Mouse (Mus musculus) hindbrain, postnatal 0 days (tissue): ENCODE data around the gene Cuta. TPM values are rescaled to one million over a fixed set of nuclear protein-coding genes. Genes with fewer than 3 reads are reported as not detected.

Experiments
- ATAC-seq: fragments of 200-750 bp; cut with Nextera tagmentation; 2 replicates; pipeline ENCODE4 v1.8.0; 2017; ENCODE audit warnings: mild to moderate bottlenecking, moderate TSS enrichment, moderate library complexity
- DNase-seq: peaks from one replicate; pipeline ENCODE4 v3.0.0-alpha.2; 2015; ENCODE audit warnings: low spot score
- H3K27ac ChIP-seq: fragments of 300-500 bp; sonication (generic); 2 replicates; pipeline ENCODE4 v1.5.1; 2014; ENCODE audit warnings: mild to moderate bottlenecking
- H3K27me3 ChIP-seq: fragments of 300-500 bp; sonication (generic); 2 replicates; pipeline ENCODE4 v1.6.1; 2014; ENCODE audit warnings: low read length, mixed read lengths; ENCODE audit not compliant: insufficient read depth
- H3K36me3 ChIP-seq: fragments of 300-500 bp; sonication (generic); 2 replicates; pipeline ENCODE4 v1.6.1; 2014; ENCODE audit warnings: low read length, mixed read lengths; ENCODE audit not compliant: insufficient read depth
- H3K4me1 ChIP-seq: fragments of 300-500 bp; sonication (generic); 2 replicates; pipeline ENCODE4 v1.6.1; 2014; ENCODE audit warnings: antibody characterized with exemption, low read length, mixed read lengths; ENCODE audit not compliant: insufficient read depth
- H3K4me2 ChIP-seq: fragments of 300-500 bp; sonication (generic); 2 replicates; pipeline ENCODE4 v1.6.1; 2014; ENCODE audit warnings: low read depth, mild to moderate bottlenecking, low read length, moderate library complexity, mixed read lengths
- H3K4me3 ChIP-seq: fragments of 300-500 bp; sonication (generic); 2 replicates; pipeline ENCODE4 v1.5.1; 2014; ENCODE audit warnings: low read length
- H3K9ac ChIP-seq: fragments of 300-500 bp; sonication (generic); replicated peaks from 2 replicates; pipeline ENCODE4 v1.6.1; 2014; ENCODE audit warnings: mild to moderate bottlenecking, low read length, moderate library complexity, mixed read lengths
- H3K9me3 ChIP-seq: fragments of 300-500 bp; sonication (generic); 2 replicates; pipeline ENCODE4 v1.6.1; 2016; ENCODE audit warnings: low read length, mixed read lengths
- CTCF ChIP-seq: IDR thresholded peaks from 2 replicates; pipeline ENCODE4 v1.5.1; 2016; ENCODE audit warnings: antibody characterized with exemption, control low read depth, low read depth
- WGBS: fragments of 180-500 bp; shearing (Covaris S2); extraction: QIAGEN DNeasy Blood & Tissue Kit; methylation state at CpG from one replicate; pipeline ENCODE4 v1.1.7; 2014; 5-methylcytosine and 5-hydroxymethylcytosine counted together
- polyA plus RNA-seq: library from polyadenylated mRNA; unstranded; fragments of >200 nt; fragmentation: Nextera tagmentation; extraction: Ambion mirVana; gene quantifications from 2 replicates; pipeline ENCODE4 v1.2.1, GENCODE M21; 2015
- total RNA-seq: library from RNA; depleted of rRNA; stranded (reverse); fragments of >200 nt; gene quantifications from 2 replicates; pipeline ENCODE4 v1.2.3, GENCODE M21; 2014

Gene Cuta
- total and polyA plus RNA-seq, 2 experiments from 2014 or later: 63.8 to 149 TPM

DNA sequence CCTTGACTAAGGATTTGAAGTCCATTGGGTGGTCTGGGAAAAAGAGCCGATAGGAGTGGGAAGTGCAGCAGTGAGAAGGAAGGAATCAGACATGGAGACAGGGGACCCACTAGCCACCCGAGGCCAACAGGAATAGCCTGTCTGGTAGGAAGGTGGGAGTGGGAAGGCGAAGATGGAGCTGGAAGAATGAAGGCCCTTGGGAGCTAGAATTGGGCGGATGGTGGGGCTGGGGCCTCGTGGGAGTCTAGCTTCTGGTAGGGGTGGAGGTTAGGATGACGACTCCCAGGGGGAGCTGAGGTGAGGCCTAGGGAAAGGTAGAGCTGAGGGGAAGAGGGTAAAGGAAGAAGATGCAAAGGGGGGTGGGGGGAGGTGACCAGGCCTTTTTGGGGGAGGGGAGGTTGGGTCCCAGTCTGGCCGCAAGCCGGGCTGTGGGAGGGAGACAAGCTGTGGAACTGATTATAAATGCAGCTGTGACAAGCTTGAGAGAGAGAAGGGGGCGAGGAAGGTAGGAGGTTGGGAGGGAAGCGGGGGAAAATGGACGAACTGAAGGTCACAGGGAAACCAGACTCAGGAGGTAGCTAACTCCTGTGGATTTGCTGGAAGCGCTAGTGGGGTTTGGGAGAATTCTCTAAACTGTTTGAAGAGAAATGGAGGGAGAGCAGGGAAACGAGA, 6.6 kb upstream of the Cuta start:
- H3K4me2 ChIP-seq: peak overlapping the region; percentile 75
- no peak for TF ChIP-seq CTCF
- WGBS: 17% methylated on average over 13 of the region's 13 CpGs
- DNase-seq: no peak
- no peak for ATAC-seq
- no peaks in the 10 kb centered on the region for H3K27me3 ChIP-seq
- H3K4me1 ChIP-seq: peaks cover 36% of the 10 kb centered on the region
- H3K4me3 ChIP-seq: peak overlapping the region; percentile 37
- peak overlapping the region; percentile 78 for H3K27ac ChIP-seq
- H3K9me3 ChIP-seq: no peaks in the 10 kb centered on the region
- H3K36me3 ChIP-seq: no peaks in the 10 kb centered on the region
- H3K9ac ChIP-seq: peak overlapping the region; percentile 59

DNA sequence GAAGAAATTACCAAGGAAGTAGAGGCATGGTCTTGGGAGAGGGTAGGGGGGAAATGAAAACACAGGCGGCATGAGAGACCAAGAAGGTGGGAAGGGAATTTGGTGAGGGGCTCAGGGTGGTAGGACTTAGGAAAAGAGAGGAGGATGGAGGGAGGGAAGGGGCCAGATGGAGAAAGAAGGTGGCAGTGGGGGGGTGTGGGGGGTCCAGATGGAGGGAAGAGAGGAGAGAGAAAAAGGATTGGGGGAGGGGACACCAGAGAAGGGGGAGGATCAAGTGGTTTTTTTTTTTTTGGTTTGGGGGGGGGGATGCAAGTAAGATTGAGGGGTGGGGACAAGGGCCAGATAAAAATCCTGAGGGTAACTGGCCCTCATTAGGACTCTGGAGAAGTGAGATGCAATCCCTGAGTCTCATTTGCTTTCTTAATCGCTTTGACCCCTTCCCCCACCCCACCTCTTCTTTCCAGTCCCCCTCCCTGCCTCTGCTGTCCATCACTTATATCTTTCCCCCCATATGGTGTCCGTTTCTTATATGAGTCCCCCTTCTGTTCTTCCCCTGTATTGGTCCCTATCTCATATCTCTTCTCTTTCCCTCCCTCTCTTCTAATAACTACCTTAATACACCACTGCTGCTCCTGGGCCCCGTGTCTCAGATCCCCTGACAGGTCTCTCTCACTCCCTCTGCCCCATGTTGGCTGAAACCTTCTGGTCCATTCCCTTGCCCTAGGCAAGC, 2.6 kb upstream of the Cuta start:
- Histone ChIP-seq H3K27me3 (no peaks in the 10 kb centered on the region), H3K9ac (peak overlapping the region; percentile 67), H3K36me3 (no peaks in the 10 kb centered on the region), H3K4me3 (peak overlapping the region; percentile 50), H3K9me3 (no peaks in the 10 kb centered on the region), H3K4me2 (peak overlapping the region; percentile 97), H3K27ac (peak overlapping the region; percentile 89), H3K4me1 (peaks cover 33% of the 10 kb centered on the region)
- 5% methylated on average over 4 of the region's 4 CpGs for WGBS
- ATAC-seq (no peak), DNase-seq (peak; percentile 53)
- no peak for TF ChIP-seq CTCF

DNA sequence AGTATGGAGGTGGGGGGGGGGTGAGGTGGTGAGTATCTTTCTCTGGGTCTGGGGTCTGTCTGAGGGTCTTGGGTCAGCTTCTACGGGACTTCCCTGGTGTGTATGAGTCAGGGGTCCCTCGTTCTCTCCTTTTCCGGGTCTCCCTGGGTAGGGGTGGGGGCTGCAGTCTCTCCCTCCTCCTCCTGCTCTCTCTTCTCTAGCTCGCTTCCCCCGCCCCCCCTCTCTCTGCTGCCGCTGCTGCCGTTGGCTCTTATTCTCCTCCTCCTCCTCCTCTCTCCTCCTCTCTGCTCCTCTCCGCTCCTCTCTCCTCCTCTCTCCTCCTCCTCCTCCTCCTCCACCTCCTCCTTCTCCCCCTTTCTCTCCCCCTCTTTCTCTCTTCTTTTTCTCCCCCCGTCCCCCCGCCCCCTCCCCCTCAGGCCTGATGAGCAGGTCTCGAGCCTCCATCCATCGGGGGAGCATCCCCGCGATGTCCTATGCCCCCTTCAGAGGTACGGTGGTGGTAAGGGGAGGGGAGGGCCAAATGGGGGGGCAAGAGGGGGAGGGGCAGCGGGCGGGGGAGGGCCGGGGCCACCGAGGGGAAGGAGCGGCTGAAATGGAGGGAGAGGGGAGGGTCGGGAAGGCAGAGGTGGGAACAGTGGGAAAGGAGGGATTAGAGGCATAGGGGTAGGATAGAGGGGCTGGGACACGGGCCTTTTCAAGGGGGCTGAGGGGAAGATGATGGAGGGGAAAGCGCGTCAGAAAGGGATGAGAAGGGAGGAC, 1.8 kb upstream of the Cuta start, which contains the start of gene Syngap1:
Syngap1 (plus strand) TSS at position 223 of the 759 bp plus-strand sequence.
- Histone ChIP-seq H3K9ac (peak within 1 kb of the TSS; percentile 67), H3K4me3 (peak within 1 kb of the TSS; percentile 65), H3K9me3 (no peaks in the 10 kb centered on the region), H3K36me3 (peaks cover 4% of the 10 kb centered on the region; the same call in 1 of the 2 replicates), H3K27ac (peak within 1 kb of the TSS; percentile 89), H3K4me2 (peak within 1 kb of the TSS; percentile 97), H3K27me3 (no peaks in the 10 kb centered on the region), H3K4me1 (peaks cover 26% of the 10 kb centered on the region)
- DNase-seq (peak; percentile 75), ATAC-seq (peak; percentile 1; the same call in 1 of the 2 replicates)
- no peak for TF ChIP-seq CTCF
- under 1% methylated on average over 20 of the region's 24 CpGs for WGBS

DNA sequence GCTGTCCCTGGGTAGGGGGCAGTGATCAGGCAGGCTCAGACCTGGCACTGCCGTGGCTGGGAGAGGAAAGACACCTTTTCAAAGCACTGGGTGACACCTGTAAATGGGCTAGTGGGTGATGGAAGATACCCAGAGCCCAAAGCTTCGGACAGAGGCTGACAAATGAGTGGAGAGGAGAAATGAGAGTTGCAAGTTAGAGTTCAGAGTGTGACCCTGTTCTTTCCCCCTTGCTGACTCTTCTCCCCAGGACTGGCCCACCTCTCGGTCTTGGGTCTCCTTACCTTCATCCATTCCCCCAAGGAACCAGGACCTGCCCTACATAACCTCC, 568 bp upstream of the Cuta start:
- no peaks in the 10 kb centered on the region for H3K9me3 ChIP-seq
- 0 out of 2 replicates have a peak, but pooled peaks have one; percentile 37 for TF ChIP-seq CTCF
- H3K27ac ChIP-seq: peak overlapping the region; percentile 89

GRCm38 (mm10) chr17:26938731-26939130, 638 bp downstream of the Cuta start:
- DNase-seq (no peak), ATAC-seq (no peak)
- Histone ChIP-seq H3K4me2 (peak overlapping the region; percentile 97), H3K9ac (peak overlapping the region; percentile 57), H3K4me3 (peak overlapping the region; percentile 65), H3K9me3 (no peaks in the 10 kb centered on the region), H3K4me1 (peaks cover 21% of the 10 kb centered on the region; the same call in 1 of the 2 replicates), H3K36me3 (peaks cover 4% of the 10 kb centered on the region), H3K27ac (peak overlapping the region; percentile 89), H3K27me3 (no peaks in the 10 kb centered on the region)
- under 1% methylated on average over 22 of the region's 22 CpGs for WGBS
- TF ChIP-seq CTCF: no peak

More for the DNA sequence above, 568 bp upstream of the Cuta start:
- Histone ChIP-seq H3K4me2 (peak overlapping the region; percentile 97), H3K27me3 (no peaks in the 10 kb centered on the region), H3K4me1 (0 out of 2 replicates have a peak, but pooled peaks cover 20% of the 10 kb centered on the region), H3K4me3 (peak overlapping the region; percentile 65), H3K9ac (peak overlapping the region; percentile 57), H3K36me3 (peaks cover 4% of the 10 kb centered on the region; the same call in 1 of the 2 replicates)
- DNase-seq (no peak), ATAC-seq (no peak)
- WGBS: 4% methylated on average over 3 of the region's 3 CpGs

GRCm38 (mm10) chr17:26937883-26938695, 1.3 kb downstream of the Cuta start:
- H3K9me3 ChIP-seq: no peaks in the 10 kb centered on the region
- peak overlapping the region; percentile 65 for H3K4me3 ChIP-seq
- ATAC-seq (no peak), DNase-seq (no peak)
- H3K36me3 ChIP-seq: peaks cover 4% of the 10 kb centered on the region
- peaks cover 27% of the 10 kb centered on the region; the same call in 1 of the 2 replicates for H3K4me1 ChIP-seq
- H3K4me2 ChIP-seq: peak overlapping the region; percentile 97
- no peak overlapping the region; the same call in 1 of the 2 replicates for H3K27ac ChIP-seq
- no peak for TF ChIP-seq CTCF
- 64% methylated on average over 16 of the region's 16 CpGs for WGBS
- peak overlapping the region; percentile 57 for H3K9ac ChIP-seq
- no peaks in the 10 kb centered on the region for H3K27me3 ChIP-seq
